Mouse (Mus musculus) forebrain, embryonic 16.5 days (tissue): Measurements from ENCODE around the gene Cstf1. TPM values are rescaled to one million over a fixed set of nuclear protein-coding genes. Genes with fewer than 3 reads are reported as not detected.

Experiments
- ATAC-seq: fragments of 200-750 bp; cut with Nextera tagmentation; 2 replicates; pipeline ENCODE4 v1.8.0; 2017; ENCODE audit warnings: mild to moderate bottlenecking, moderate library complexity
- H3K27ac ChIP-seq: fragments of 300-500 bp; sonication (generic); 2 replicates; pipeline ENCODE4 v1.5.1; 2014; ENCODE audit warnings: low read length, control low read depth
- H3K27me3 ChIP-seq: fragments of 300-500 bp; sonication (generic); replicated peaks from 2 replicates; pipeline ENCODE4 v1.6.1; 2014; ENCODE audit warnings: low read length; ENCODE audit not compliant: control insufficient read depth, insufficient read depth
- H3K36me3 ChIP-seq: fragments of 300-500 bp; sonication (generic); 2 replicates; pipeline ENCODE4 v1.6.1; 2014; ENCODE audit not compliant: control insufficient read depth, insufficient read depth
- H3K4me1 ChIP-seq: fragments of 300-500 bp; sonication (generic); replicated peaks from 2 replicates; pipeline ENCODE4 v1.6.1; 2014; ENCODE audit warnings: low read length; ENCODE audit not compliant: control insufficient read depth, insufficient read depth
- H3K4me2 ChIP-seq: fragments of 300-500 bp; sonication (generic); 2 replicates; pipeline ENCODE4 v1.6.1; 2014; ENCODE audit warnings: mild to moderate bottlenecking, low read length, control low read depth
- H3K4me3 ChIP-seq: fragments of 300-500 bp; sonication (generic); replicated peaks from 2 replicates; pipeline ENCODE4 v1.5.1; 2014; ENCODE audit warnings: mild to moderate bottlenecking, low read length, control low read depth
- H3K9ac ChIP-seq: fragments of 300-500 bp; sonication (generic); replicated peaks from 2 replicates; pipeline ENCODE4 v1.6.1; 2014; ENCODE audit warnings: low read depth, low read length, control low read depth
- H3K9me3 ChIP-seq: fragments of 300-500 bp; sonication (generic); 2 replicates; pipeline ENCODE4 v1.6.1; 2016; ENCODE audit warnings: low read length; ENCODE audit not compliant: control insufficient read depth
- WGBS: fragments of 180-500 bp; shearing (Covaris S2); extraction: QIAGEN DNeasy Blood & Tissue Kit; methylation state at CpG from one replicate; pipeline ENCODE4 v1.1.7; 2014; 5-methylcytosine and 5-hydroxymethylcytosine counted together
- polyA plus RNA-seq: library from polyadenylated mRNA; unstranded; fragments of >200 nt; fragmentation: Nextera tagmentation; extraction: Ambion mirVana; gene quantifications from 2 replicates; pipeline ENCODE4 v1.2.1, GENCODE M21; 2015

The Cstf1 gene
- polyA plus RNA-seq, 1 experiment from 2014 or later, result 27.5 TPM

GRCm38 (mm10) chr2:172390341-172390740, 19.9 kb downstream of the Cstf1 start:
- Histone ChIP-seq H3K4me3 (no peak overlapping the region), H3K4me1 (no peaks in the 10 kb centered on the region), H3K36me3 (no peaks in the 10 kb centered on the region), H3K9me3 (no peaks in the 10 kb centered on the region), H3K9ac (no peak overlapping the region), H3K27ac (no peak overlapping the region), H3K27me3 (no peaks in the 10 kb centered on the region), H3K4me2 (no peak overlapping the region)
- 56% methylated on average over 6 of the region's 6 CpGs for WGBS
- no peak for ATAC-seq

- WGBS, result 78% methylated on average over 10 of the region's 10 CpGs
- Histone ChIP-seq H3K9ac (no peak overlapping the region), H3K9me3 (no peaks in the 10 kb centered on the region), H3K4me2 (no peak overlapping the region), H3K4me1 (no peaks in the 10 kb centered on the region), H3K27ac (no peak overlapping the region), H3K27me3 (no peaks in the 10 kb centered on the region), H3K36me3 (no peaks in the 10 kb centered on the region), H3K4me3 (no peak overlapping the region)
- ATAC-seq, result no peak
Measured at GRCm38 (mm10) chr2:172392041-172392521, 21.6 kb downstream of the Cstf1 start.

- H3K27me3 ChIP-seq, result no peaks in the 10 kb centered on the region
- H3K36me3 ChIP-seq, result no peaks in the 10 kb centered on the region
- H3K4me1 ChIP-seq, result no peaks in the 10 kb centered on the region
- H3K4me2 ChIP-seq, result no peak within 1 kb of the TSS
- H3K9me3 ChIP-seq, result no peaks in the 10 kb centered on the region
- no peak within 1 kb of the TSS for H3K27ac ChIP-seq
- H3K4me3 ChIP-seq, result no peak within 1 kb of the TSS
- ATAC-seq, result no peak
- no peak within 1 kb of the TSS for H3K9ac ChIP-seq
- 43% methylated on average over 13 of the region's 13 CpGs for WGBS
Measured at GRCm38 (mm10) chr2:172393391-172394051, 23.0 kb downstream of the Cstf1 start, which contains the start of gene Cass4. TSS of gene Cass4 (plus strand) at chr2:172393794.

GRCm38 (mm10) chr2:172394052-172394392, 23.5 kb downstream of the Cstf1 start:
- Histone ChIP-seq H3K27me3 (no peaks in the 10 kb centered on the region), H3K4me2 (no peak overlapping the region), H3K9me3 (no peaks in the 10 kb centered on the region), H3K4me3 (no peak overlapping the region), H3K9ac (no peak overlapping the region), H3K4me1 (no peaks in the 10 kb centered on the region), H3K27ac (no peak overlapping the region), H3K36me3 (no peaks in the 10 kb centered on the region)
- WGBS, result 86% methylated on average over 2 of the region's 2 CpGs
- ATAC-seq, result no peak

- Histone ChIP-seq H3K4me2 (no peak overlapping the region), H3K27ac (no peak overlapping the region), H3K4me3 (no peak overlapping the region), H3K4me1 (no peaks in the 10 kb centered on the region), H3K27me3 (no peaks in the 10 kb centered on the region), H3K9ac (no peak overlapping the region), H3K9me3 (no peaks in the 10 kb centered on the region), H3K36me3 (no peaks in the 10 kb centered on the region)
- no peak for ATAC-seq
- 78% methylated on average over 4 of the region's 4 CpGs for WGBS
Measured at GRCm38 (mm10) chr2:172394671-172395070, 24.2 kb downstream of the Cstf1 start.

GRCm38 (mm10) chr2:172395961-172396360, 25.5 kb downstream of the Cstf1 start:
- Histone ChIP-seq H3K4me2 (no peak overlapping the region), H3K4me1 (no peaks in the 10 kb centered on the region), H3K9ac (no peak overlapping the region), H3K4me3 (no peak overlapping the region), H3K9me3 (no peaks in the 10 kb centered on the region), H3K27me3 (no peaks in the 10 kb centered on the region), H3K27ac (no peak overlapping the region), H3K36me3 (no peaks in the 10 kb centered on the region)
- no peak for ATAC-seq
- 50% methylated on average over 9 of the region's 9 CpGs for WGBS

GRCm38 (mm10) chr2:172399901-172400300, 29.4 kb downstream of the Cstf1 start:
- no peaks in the 10 kb centered on the region for H3K27me3 ChIP-seq
- 42% methylated on average over 9 of the region's 9 CpGs for WGBS
- no peaks in the 10 kb centered on the region for H3K9me3 ChIP-seq
- no peak for ATAC-seq
- no peak overlapping the region for H3K4me3 ChIP-seq
- no peak overlapping the region for H3K4me2 ChIP-seq
- no peak overlapping the region for H3K27ac ChIP-seq
- H3K36me3 ChIP-seq, result no peaks in the 10 kb centered on the region
- H3K4me1 ChIP-seq, result no peaks in the 10 kb centered on the region
- H3K9ac ChIP-seq, result no peak overlapping the region

- WGBS, result 80% methylated on average over 13 of the region's 13 CpGs
- ATAC-seq, result no peak
- H3K27ac ChIP-seq, result no peak overlapping the region
Measured at GRCm38 (mm10) chr2:172401116-172401825, 30.8 kb downstream of the Cstf1 start.

GRCm38 (mm10) chr2:172404239-172404638, 33.8 kb downstream of the Cstf1 start:
- 69% methylated on average over 7 of the region's 7 CpGs for WGBS
- H3K4me2 ChIP-seq, result no peak overlapping the region
- H3K4me1 ChIP-seq, result no peaks in the 10 kb centered on the region
- no peak overlapping the region for H3K9ac ChIP-seq
- H3K4me3 ChIP-seq, result no peak overlapping the region
- H3K9me3 ChIP-seq, result no peaks in the 10 kb centered on the region
- H3K36me3 ChIP-seq, result no peaks in the 10 kb centered on the region
- H3K27ac ChIP-seq, result no peak overlapping the region
- no peak for ATAC-seq
- no peaks in the 10 kb centered on the region for H3K27me3 ChIP-seq

More at GRCm38 (mm10) chr2:172401116-172401825, 30.8 kb downstream of the Cstf1 start:
- no peaks in the 10 kb centered on the region for H3K9me3 ChIP-seq
- H3K27me3 ChIP-seq, result no peaks in the 10 kb centered on the region
- no peak overlapping the region for H3K4me3 ChIP-seq
- H3K36me3 ChIP-seq, result no peaks in the 10 kb centered on the region
- H3K9ac ChIP-seq, result no peak overlapping the region
- no peak overlapping the region for H3K4me2 ChIP-seq
- H3K4me1 ChIP-seq, result no peaks in the 10 kb centered on the region
